Mouse (Mus musculus): ENCODE data around the gene Olfm1.

Olfm1 gene

DNA sequence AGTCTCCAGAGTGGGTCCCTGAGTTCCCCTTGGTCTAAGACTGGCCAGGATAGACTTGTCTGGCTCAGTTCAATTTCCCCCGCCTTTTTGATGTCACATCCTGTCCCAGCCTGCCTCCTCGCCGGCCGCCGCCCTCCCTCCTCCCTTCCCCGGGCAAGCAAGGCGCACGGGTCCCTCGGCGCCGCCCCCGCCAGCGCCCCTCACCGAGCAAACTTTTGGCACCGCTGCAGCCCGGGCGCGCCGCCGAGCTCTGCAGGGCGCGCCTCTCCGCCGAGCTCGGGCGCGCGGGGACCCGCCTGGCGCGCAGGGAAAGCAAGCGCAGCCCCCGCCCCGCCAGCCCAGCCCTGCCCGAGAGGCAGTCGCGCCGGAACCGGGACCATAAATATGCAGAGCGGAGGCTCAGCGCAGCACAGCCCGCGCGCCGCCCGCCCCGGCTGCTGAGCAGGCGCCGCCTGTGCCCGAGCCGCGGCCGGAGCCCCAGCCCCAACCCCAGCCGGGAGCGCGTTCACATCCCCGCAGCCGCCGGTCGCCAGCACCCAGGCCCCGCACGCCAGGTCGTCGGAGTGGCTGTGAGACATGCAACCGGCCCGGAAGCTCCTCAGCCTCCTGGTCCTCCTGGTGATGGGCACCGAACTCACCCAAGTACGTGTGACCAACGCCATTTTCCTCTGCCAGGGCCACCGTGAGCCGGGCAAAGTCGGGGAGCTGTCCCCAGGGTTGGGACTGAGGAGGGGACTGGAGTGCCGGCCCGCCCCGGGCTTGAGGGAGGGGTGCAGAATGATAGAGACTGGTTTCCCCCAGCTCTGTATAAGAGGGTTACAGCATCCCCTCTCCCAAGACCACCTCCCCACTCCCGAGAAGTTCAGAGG, at the start of gene Olfm1:
Gene Olfm1 (plus strand): TSS at position 172 of the 869 bp plus-strand sequence.
- in situ Hi-C loops (cut with MboI, MseI): no loop called here

DNA sequence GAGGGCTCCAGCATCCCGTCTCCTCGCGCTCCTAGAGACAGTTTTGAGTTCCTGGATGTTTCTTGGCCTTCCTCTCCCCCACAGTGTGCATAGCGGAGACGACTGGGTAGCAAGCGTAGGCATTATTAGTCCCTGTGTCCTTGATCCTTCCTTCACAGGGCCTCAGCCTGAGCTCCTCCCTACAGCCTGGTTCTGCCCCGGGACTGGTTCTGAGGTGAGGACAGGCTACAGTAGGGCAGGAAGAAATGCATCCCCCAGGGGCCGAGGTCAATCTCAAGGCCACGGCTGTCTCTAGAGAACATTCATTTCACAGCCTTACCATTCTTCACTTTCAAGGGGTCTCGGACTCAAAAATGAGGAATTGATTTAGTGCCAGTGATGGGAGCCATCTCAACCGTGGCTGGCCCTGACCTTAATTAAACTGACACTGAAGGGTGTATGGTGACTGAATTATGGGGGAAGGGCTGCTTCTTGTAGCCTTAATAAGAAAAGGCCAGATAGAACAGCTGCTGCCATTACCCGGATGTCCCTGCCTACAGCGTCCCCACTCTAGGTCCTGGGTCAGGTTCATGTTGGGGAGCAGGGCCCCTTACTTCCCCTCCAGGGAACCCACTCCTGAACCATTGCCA, 49.3 kb upstream of the Olfm1 start:
- in situ Hi-C loops (cut with MboI, MseI): no loop called here

DNA sequence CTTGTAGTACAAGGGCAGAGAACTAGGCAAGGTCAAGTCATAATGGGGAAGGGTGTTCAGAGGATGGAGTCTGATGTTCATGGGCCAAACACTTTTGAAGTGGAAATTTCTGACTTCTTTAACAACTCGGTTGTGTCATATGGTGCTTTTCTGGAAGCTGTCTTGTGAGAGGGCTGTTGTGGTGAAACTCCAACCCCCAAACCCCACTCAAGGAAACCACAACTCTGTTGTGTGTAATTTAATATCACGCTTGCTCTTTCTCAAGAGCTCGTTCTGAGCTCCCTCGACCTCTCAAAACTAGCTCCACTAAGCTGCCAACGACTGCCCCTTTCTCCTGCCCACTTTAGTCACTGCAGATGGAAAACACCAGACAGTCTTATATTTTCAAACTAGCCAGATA, 47.1 kb upstream of the Olfm1 start:
- in situ Hi-C loops (cut with MboI, MseI): no loop called here

DNA sequence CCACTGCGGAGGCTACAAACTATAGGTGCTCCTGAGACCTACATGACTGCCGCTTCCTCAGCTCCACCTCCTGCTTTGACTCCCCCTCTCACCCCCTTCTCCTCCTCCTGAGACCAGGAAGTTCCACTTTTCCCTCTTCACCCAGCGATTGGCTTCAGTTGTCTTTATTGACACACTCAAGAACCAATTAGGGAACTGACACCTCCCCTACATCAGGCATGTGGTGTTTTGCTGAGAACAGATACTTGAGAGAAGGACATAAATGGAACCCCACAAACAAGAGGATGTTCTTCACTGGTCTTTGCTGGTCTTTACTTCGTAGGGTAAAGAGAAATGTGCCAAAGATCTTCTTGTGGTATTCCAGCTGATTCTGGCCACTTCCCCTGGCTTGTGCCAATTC, 46.6 kb upstream of the Olfm1 start:
- in situ Hi-C loops (cut with MboI, MseI): no loop called here

DNA sequence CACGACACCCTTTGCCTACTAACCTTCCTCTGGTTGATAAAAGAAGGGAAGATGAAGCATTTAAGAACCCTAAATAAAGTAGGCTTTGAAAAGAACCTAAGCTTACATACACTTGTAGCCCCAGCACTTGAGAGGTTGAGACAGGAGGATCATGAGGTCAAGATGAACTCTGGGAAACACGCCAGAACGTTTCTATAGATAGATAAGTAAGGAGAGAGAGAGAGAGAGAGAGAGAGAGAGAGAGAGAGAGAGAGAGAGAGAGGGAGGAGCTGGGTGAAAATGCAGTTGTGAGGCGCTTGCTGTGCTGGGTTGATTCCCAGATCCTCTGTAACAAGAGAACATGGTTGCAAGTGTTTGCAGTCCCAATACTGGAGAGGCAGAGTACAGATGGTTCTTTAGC, 46.1 kb upstream of the Olfm1 start:
- in situ Hi-C loops (cut with MboI, MseI): no loop called here

DNA sequence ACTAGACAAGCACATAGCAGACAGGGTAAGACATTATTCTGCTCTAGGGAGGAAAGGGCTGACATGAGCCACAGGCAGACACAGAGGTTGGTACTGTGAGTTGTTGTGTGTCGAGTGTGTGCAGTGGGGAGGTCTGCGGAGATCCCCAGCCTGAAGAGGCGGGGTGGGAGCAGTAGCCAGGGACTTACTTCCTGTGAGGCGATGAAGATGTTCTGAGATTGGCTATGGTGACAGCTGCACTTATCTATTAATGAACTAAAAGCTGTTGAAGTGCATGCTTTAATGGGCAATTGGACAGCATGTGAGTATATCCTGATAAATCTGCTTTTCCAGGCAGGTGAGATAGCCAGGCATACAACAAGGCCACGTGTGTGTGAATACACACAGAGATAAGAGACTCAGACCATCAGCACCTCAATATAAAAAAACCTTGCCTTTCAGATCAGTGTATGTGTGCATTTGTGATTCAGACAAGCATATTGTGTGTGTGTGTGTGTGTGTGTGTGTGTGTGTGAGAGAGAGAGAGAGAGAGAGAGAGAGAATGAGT, 45.5 kb upstream of the Olfm1 start:
- in situ Hi-C loops (cut with MboI, MseI): no loop called here

DNA sequence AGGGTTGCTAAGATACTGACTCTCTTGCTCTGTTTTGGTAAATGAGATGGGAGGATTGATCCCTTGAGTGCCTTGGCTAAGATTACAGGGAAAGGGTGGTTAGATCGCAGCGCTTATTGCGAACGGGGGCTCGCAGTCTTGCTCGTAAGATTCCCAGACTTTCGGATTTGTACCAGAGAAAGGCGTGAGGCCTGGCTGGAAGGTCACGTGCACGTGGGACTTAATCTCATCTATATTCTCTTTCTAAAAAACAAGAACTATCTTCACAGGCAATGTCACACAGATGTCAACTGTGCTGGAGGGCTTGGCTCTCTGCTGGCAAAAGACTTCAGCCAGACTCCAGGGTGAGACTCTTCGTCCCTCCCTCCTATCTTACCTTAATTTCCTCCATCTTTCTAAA, 43.1 kb upstream of the Olfm1 start:
- in situ Hi-C loops (cut with MboI, MseI): no loop called here

DNA sequence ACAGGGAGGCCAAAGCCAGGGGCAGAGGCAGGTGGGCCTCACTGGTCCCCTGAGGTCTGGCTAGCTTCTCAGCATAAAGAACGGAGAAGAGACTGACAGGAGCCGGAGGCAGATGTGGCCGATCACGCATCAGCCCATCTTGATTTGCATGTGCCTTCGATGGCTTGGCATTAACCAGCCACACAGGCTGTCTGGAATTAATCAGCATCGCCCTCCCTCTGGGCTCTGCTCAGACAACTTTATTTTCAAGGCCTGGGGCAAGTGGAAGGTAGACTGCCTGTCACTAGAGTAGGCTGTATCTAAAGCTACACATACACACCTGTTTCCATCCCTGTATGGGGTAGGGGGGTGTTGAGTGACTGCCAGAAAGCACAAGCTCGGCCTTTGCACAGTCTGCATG, 32.2 kb upstream of the Olfm1 start:
- in situ Hi-C loops (cut with MboI, MseI): no loop called here

DNA sequence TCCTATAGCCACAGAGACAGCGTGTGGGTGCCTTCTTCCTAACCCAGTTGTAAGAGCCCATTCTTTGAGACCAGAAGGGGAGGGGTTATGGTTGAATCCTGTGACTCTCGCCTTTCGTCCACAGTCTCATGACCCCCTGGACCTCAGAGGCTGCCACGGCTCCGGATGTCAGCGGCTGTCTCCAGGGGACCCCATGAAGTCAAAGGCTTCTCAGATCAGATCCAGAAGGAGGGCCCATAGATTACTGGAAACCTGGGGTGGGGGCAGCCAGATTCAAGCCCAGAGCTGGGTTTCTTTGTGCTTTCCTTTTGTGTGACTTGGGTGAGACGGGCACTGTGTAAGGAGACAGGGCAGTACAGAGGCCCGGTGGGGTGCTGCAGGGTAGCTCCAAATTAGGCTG, 27.2 kb upstream of the Olfm1 start:
- in situ Hi-C loops (cut with MboI, MseI): no loop called here

DNA sequence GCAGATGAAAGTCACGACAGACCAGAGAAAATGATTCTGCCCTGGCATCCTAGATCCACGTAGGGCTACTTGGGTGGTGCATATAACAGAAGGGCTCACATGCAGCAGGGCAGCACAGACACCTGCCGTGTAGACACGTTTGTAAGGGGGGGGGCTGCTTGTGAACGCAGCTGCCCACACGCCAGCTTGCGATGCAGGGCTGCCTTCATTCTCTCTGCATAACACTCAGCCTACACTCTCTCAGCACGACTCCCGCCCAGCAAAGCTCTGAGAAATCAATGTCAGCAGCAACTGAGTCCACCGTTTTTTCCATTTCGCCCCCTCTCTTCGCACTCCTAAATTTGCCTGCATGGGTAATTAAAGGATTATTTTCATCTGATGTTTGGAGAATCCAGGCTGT, 23.5 kb upstream of the Olfm1 start:
- in situ Hi-C loops (cut with MboI, MseI): no loop called here

DNA sequence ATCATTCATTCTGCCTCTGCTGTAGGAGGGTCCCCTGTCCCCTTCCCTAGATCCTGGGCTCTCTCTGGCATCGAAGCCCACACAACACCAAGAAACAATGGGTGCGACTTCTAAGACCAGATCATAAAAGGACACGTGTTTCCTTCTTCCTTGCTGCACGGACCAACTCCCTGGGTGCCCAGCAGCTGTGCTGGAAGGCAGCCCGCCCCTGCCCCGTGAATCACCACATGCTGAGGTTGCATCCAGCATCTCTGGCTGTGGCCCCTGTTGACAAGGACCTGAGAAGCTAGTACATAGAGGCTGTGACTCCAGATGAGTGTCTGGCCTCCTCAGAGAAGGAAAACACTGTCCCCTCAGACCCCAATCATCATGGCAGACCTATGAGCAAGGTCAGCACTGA, 20.8 kb upstream of the Olfm1 start:
- in situ Hi-C loops (cut with MboI, MseI): no loop called here

DNA sequence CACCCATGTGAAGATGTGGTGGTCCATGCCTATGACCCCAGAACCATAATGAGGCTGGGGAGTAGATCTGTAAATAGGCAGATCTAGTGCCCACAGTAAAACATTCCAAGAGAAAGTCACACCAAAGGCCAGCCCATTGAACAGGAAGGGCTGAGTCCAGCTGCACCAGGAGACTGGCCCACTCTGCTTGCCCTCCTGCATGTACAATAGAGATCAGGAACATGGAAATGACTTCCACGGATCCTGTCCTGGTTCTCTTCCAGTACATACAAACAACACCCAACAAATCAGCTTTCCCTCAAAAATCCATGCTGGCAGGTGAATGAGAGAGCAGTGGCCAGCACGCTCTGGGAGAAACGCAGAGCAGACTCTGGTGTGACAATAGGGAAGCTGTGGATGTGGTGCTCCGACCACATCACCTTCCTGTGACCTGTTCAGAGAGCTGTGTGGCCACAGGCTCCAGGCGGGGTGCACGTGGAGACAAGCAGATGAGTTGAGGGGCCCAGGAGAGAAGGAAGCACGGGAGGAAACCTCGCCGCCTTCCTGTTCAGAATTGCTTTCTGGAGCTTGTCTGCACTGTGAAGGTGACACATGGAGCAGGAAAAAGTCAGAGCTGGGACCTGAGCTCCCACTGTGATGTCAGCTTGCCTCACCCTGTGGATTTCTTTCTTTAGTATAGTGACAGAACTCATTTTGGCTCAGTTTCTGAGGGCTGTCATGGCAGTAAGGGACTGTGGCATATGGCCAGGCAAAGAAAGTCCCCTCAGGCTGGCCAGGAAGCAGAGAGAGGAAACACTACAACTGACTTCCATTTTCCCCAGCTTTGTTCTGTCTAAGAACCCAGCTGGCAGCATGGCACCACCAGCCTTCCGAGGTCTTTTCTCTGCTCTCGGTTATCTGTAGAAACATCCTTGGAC, 19.3 kb upstream of the Olfm1 start:
- in situ Hi-C loops (cut with MboI, MseI): no loop called here

DNA sequence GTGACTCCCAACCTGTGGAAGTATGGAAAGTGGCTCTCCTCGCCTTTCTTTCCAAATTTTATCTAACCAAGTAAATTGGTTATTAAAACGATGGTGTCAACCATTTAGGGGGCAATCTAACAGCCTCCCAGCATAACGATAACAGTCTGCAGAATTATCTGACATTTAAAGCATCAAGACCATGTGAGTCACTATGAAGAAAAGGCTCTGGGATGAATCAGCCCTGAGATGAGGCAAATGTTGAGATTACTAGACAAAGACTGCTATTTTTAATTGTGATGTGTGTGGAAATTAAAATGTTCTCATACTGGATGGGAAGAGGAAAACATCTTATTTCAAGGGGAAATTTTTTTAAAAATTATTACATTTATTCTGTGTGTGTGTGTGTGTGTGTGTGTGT, 18.4 kb upstream of the Olfm1 start:
- in situ Hi-C loops (cut with MboI, MseI): no loop called here

DNA sequence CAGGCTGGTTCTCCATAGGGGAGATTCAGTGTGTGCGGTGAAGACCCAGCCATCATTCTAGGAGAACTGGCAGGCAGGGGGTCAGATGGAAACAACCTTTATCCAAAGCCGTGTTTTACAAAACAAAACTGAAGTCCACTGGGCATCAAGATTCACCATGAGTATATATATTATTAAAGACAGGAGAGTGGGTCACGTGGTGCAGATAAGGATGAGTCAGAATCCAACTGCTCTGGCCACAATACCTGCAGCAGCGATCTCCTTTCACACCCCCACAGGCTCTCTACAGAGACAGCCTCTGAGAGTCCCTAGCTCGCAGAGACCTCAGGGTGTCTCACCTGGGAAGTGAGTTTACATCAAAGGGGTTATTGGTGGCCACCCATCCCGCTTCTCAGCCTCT, 14.2 kb upstream of the Olfm1 start:
- in situ Hi-C loops (cut with MboI, MseI): no loop called here

DNA sequence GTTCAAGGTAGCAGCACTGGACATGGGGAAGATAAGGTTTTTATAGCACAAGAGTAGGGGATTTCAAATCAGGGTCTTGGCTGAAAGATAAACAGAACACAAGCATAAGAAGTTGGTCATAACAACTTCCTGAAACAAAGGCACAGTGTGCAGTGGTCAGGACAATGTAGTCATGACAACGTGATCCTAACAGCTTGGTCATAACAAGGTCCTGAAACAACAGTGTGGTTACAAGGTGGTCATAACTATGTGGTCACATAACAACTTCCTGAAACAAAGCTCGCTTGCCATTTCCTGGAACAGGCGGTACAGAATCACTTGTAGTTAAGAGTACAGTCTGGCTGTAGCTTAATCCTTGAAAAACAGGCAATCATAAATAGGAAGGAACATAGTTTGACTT, 12.7 kb upstream of the Olfm1 start:
- in situ Hi-C loops (cut with MboI, MseI): no loop called here

DNA sequence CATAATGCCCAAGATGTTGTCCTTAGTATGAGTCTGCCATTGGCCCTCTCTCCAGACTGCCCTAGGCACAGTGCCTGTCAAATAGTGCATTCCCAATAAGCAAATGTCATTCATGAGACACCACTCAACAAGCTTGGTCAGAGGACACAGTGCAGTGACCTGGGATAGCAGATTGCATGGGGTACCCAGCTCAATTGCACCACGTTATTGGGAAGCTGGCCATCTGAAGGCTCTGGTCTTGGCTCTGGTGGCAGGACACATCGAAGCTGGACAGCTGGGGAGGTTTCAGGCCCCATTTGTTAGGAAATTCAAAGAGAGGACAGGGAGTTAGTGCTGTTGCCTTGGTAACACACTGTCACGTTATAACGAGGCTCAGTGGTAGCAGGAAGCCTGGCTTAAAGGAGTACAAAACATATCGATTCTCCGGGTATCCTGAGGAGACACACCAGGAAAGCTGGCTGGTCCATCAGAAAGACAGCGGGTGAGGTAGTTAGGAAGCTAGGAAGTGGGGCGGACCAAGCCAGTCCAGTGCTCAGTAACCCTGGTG, 4.3 kb upstream of the Olfm1 start:
- in situ Hi-C loops (cut with MboI, MseI): no loop called here

DNA sequence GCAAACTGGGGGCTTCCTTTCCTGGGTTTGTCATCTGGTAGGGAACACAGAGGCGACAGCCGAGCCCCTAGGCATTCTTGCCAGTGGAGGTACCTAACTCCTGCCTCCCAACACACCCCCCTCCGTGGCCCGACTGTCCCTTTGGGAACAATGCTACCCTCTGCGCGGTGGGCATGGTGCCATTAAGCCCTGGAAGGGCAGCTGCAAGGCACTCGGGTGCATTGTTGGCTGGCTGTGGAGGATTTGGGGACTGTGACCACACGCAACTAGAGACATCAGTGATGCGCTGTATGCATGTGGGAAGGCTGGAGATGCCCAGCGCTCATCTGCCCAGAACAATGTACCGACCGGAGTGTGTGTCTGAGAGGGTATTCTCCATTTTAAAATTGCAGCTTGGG, 897 bp downstream of the Olfm1 start:
- in situ Hi-C loops (cut with MboI, MseI): no loop called here

DNA sequence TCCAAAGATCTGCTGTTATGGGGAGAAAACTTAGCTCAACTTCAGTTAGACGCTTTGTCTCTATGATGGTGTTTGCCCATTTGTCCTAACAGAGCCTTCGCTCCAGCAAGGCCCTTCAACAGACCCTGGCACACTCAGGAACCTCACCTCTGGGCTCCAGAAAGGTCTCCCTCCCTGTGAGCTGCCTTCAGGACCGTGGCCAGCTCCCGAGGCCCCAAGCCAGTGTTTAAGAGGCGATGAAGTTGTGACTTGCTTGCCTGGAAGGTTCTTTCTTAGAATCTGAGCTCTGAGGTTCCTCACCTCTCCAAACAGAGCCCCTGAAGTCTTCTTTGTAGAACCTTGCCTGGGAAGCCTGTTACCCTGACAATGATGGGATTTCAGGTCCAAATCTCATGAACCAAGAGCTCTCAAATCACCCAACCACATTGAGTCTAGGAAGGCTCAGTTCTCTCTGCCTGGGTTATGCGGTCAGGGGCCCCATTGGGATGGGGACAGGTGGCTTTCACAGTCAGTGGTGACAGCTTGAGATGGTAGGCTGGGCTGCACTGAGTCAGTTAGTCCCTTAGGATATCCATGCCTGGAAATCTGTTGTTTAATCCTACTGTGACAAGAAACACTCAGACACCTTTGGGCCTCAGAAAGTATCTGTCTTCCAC, 2.3 kb downstream of the Olfm1 start:
- in situ Hi-C loops (cut with MboI, MseI): loop anchor here (5.0 kb wide), 1 partner anchor 82 kb away; no protein-coding TSS in a partner anchor

DNA sequence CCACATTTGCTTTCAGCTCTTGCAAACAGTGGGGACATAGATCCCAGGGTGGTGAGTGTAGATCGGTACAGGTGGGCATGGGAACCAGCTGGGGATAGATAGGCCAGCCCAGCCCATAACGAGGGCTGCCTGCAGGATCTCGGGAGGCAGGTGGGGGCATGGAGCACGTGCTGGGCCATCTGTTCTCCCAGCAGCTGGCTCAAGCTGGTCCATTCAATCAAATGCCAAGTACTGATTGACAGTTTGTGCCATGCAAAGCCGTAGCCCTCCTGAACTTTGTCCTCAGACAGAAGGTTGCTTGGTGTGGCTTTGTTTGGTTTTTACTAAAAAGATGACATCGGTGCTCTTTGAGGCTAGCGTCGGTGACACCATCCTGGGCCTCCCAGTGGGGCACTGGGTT, 2.9 kb downstream of the Olfm1 start:
- in situ Hi-C loops (cut with MboI, MseI): loop anchor here (5.0 kb wide), 1 partner anchor 82 kb away; no protein-coding TSS in a partner anchor

DNA sequence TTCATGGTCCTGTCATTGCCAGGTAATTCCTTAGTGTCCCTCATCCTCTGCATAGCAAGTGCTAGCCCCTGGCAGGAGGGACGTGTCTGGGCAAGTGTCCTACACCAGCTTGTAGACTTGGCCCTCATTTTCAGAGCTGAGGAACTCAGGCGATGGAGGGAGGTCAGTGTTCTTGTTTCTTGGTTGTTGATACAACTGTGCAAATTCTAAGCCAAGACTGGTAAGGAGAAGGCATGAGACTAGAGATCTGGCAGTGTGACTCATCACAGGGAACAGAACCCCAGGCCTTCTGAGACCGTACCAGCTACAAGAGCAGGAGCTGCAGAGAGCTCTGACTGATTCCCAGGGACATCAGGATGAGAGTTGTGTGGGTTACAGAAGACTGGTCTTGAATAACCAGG, 8.6 kb downstream of the Olfm1 start:
- in situ Hi-C loops (cut with MboI, MseI): loop anchor here (5.0 kb wide), 2 partner anchors 106 to 221 kb away; no protein-coding TSS in a partner anchor

DNA sequence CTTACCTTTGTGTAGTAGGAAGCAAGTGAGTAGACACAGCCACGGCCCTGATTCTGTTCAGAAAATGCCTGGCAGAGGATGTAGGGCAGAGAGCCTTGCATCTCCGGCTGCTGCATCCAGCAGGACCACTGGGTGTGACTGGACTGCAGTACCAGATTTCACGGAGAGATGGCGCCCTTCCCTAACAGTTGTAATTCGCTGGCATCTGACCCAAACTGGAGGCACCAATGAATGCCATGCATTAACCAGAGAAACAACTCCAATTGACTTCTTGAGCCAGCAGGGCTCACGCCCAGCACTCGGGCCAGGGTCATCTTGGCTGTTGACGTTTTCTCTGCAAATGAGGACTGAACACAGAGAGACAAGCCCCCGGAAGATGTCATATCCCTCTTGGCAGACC, 11.4 kb downstream of the Olfm1 start:
- in situ Hi-C loops (cut with MboI, MseI): loop anchor here (5.0 kb wide), 2 partner anchors 103 to 218 kb away; no protein-coding TSS in a partner anchor
